Mouse (Mus musculus) lung, postnatal 0 days (tissue): ENCODE data around the gene C2cd4a. TPM values are rescaled to one million over a fixed set of nuclear protein-coding genes. Genes with fewer than 3 reads are reported as not detected.

ENCODE experiments used
- ATAC-seq: fragments of 200-750 bp; cut with Nextera tagmentation; 2 replicates; pipeline ENCODE4 v1.8.0; 2017; ENCODE audit warnings: moderate library complexity
- DNase-seq: peaks from one replicate; pipeline ENCODE4 v3.0.0-alpha.2; 2016; ENCODE audit warnings: low spot score
- H3K27ac ChIP-seq: fragments of 300-500 bp; sonication (generic); 2 replicates; pipeline ENCODE4 v1.5.1; 2014; ENCODE audit warnings: antibody characterized with exemption, mild to moderate bottlenecking, low read length, mixed read lengths
- H3K27me3 ChIP-seq: fragments of 300-500 bp; sonication (generic); replicated peaks from 2 replicates; pipeline ENCODE4 v1.6.1; 2014; ENCODE audit warnings: low read length, mixed read lengths; ENCODE audit not compliant: insufficient read depth
- H3K36me3 ChIP-seq: fragments of 300-500 bp; sonication (generic); 2 replicates; pipeline ENCODE4 v1.6.1; 2014; ENCODE audit warnings: low read length, mixed read lengths; ENCODE audit not compliant: insufficient read depth
- H3K4me1 ChIP-seq: fragments of 300-500 bp; sonication (generic); 2 replicates; pipeline ENCODE4 v1.6.1; 2014; ENCODE audit warnings: antibody characterized with exemption, low read depth, low read length, mixed read lengths; ENCODE audit not compliant: insufficient read depth
- H3K4me2 ChIP-seq: fragments of 300-500 bp; sonication (generic); replicated peaks from 2 replicates; pipeline ENCODE4 v1.6.1; 2014; ENCODE audit warnings: low read depth, mild to moderate bottlenecking, low read length, moderate library complexity, mixed read lengths
- H3K4me3 ChIP-seq: fragments of 300-500 bp; sonication (generic); 2 replicates; pipeline ENCODE4 v1.5.1; 2014; ENCODE audit warnings: low read depth, low read length
- H3K9ac ChIP-seq: fragments of 300-500 bp; sonication (generic); replicated peaks from 2 replicates; pipeline ENCODE4 v1.6.1; 2014; ENCODE audit warnings: low read depth, mild to moderate bottlenecking
- H3K9me3 ChIP-seq: fragments of 300-500 bp; sonication (generic); 2 replicates; pipeline ENCODE4 v1.6.1; 2016; ENCODE audit warnings: low read length, mixed read lengths
- CTCF ChIP-seq: IDR thresholded peaks from 2 replicates; pipeline ENCODE4 v1.5.1; 2016; ENCODE audit warnings: antibody characterized with exemption, mild to moderate bottlenecking
- EP300 ChIP-seq: IDR thresholded peaks from 2 replicates; pipeline ENCODE4 v1.6.1; 2016; ENCODE audit warnings: antibody characterized with exemption, mild to moderate bottlenecking, control low read depth
- WGBS: fragments of 180-500 bp; shearing (Covaris S2); extraction: QIAGEN DNeasy Blood & Tissue Kit; methylation state at CpG from one replicate; pipeline ENCODE4 v1.1.7; 2014; 5-methylcytosine and 5-hydroxymethylcytosine counted together
- polyA plus RNA-seq: library from polyadenylated mRNA; unstranded; fragments of >200 nt; fragmentation: Nextera tagmentation; extraction: Ambion mirVana; gene quantifications from 2 replicates; pipeline ENCODE4 v1.2.1, GENCODE M21; 2015

The C2cd4a gene
- 0.47 and 0.54 TPM in 2 replicates for polyA plus RNA-seq

GRCm38 (mm10) chr9:67832046-67832605 lies at the start of gene C2cd4a:
Gene C2cd4a, minus strand, starts transcription at chr9:67832330.
- no peak for ATAC-seq
- Histone ChIP-seq H3K9me3 (no peaks in the 10 kb centered on the region), H3K4me2 (peak within 1 kb of the TSS; percentile 88), H3K4me1 (peaks cover 7% of the 10 kb centered on the region; the same call in 1 of the 2 replicates), H3K4me3 (peak within 1 kb of the TSS; percentile 50), H3K9ac (no peak within 1 kb of the TSS), H3K36me3 (no peaks in the 10 kb centered on the region), H3K27ac (no peak within 1 kb of the TSS), H3K27me3 (0 out of 2 replicates have a peak, but pooled peaks cover 14% of the 10 kb centered on the region)
- DNase-seq = peak; percentile 48
- TF ChIP-seq CTCF (no peak), EP300 (no peak)
- WGBS = 1% methylated on average over 20 of the region's 20 CpGs

DNA sequence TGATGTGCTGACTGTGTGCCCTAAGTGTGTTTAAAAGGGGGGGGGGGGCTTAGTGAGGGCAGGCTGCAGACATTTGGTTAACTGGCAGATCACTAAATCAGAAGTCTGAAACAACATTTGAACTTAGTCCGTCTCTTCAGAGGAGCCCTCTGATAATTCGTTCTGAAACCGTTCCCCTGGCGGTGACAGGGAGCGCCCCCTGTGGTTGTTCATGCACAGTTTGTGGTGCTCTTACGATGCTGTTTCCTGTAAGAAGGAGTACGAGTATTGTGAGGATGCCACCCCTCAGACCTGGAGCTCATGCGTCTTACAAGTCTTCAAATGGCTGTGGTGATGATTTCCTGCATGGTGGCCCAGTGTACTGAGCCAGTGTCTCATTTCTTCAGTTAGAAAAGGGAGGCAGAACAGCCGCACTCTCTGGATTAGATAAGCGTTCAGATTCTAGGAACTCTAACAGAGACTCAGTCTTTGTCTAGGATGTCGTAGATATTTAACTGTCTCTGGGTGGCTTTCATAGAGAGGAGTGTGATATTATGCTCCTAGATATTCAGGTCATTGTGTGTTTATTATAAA lies 46.2 kb upstream of the C2cd4a start:
- Histone ChIP-seq H3K4me3 (no peak overlapping the region), H3K27me3 (no peaks in the 10 kb centered on the region), H3K36me3 (peaks cover 11% of the 10 kb centered on the region; the same call in 1 of the 2 replicates), H3K9ac (no peak overlapping the region), H3K27ac (no peak overlapping the region), H3K9me3 (no peaks in the 10 kb centered on the region), H3K4me1 (no peaks in the 10 kb centered on the region), H3K4me2 (no peak overlapping the region)
- ATAC-seq (no peak), DNase-seq (no peak)
- no peak for TF ChIP-seq EP300
- TF ChIP-seq CTCF = no peak; the same call in 1 of the 2 replicates
- WGBS = 92% methylated on average over 11 of the region's 11 CpGs

- H3K27me3 ChIP-seq = no peaks in the 10 kb centered on the region
- DNase-seq (no peak), ATAC-seq (no peak)
- peaks cover 11% of the 10 kb centered on the region; the same call in 1 of the 2 replicates for H3K36me3 ChIP-seq
- H3K27ac ChIP-seq = no peak overlapping the region
- H3K4me2 ChIP-seq = no peak overlapping the region
- H3K4me1 ChIP-seq = no peaks in the 10 kb centered on the region
- TF ChIP-seq CTCF = no peak
- no peak for TF ChIP-seq EP300
- no peak overlapping the region for H3K9ac ChIP-seq
- H3K9me3 ChIP-seq = no peaks in the 10 kb centered on the region
- no peak overlapping the region for H3K4me3 ChIP-seq
- 67% methylated on average over 14 of the region's 14 CpGs for WGBS
Measured at GRCm38 (mm10) chr9:67877081-67877718, 45.1 kb upstream of the C2cd4a start.

GRCm38 (mm10) chr9:67875337-67875736 lies 43.2 kb upstream of the C2cd4a start:
- DNase-seq (peak; percentile 76), ATAC-seq (peak; percentile 28; the same call in 1 of the 2 replicates)
- Histone ChIP-seq H3K4me1 (no peaks in the 10 kb centered on the region), H3K9ac (no peak overlapping the region), H3K27me3 (no peaks in the 10 kb centered on the region), H3K4me2 (no peak overlapping the region), H3K36me3 (no peaks in the 10 kb centered on the region; the same call in 1 of the 2 replicates), H3K4me3 (no peak overlapping the region), H3K27ac (no peak overlapping the region), H3K9me3 (no peaks in the 10 kb centered on the region)
- TF ChIP-seq CTCF = peak; percentile 87
- no peak for TF ChIP-seq EP300
- WGBS = 33% methylated on average over 2 of the region's 2 CpGs

DNA sequence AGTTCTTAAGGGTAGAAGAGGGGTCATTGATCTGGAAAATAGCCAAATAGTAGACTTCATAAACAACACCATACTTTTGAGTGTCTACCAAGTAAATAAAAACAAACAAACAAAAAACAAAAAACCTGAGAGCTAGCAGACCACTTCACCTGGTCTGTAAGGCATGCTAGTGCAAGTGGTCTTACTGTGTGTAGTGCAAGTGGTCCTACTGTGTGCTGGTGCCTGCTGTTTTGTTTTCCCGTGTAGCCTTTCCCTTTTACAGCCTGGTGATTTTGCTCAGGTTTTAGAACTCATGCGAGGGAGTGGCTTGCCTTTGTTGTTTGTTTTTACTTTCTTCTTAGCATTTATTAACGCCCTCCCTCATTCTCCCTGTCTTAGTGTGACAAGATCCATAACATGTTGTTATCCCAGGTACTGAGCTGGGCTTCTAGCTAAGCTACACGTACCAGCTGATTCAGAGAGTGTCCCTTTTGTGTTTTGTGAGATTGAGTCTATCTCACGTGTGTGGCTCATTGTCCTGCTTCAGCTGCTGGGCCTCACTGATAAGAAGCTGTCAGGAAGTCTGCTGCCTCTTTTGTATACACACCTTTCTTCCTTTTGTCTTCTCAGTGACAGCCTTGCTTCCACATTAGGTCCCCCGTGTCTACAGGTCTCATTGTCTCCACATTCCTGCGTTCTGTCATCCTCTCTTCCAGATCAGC lies 42.5 kb upstream of the C2cd4a start:
- 64% methylated on average over 7 of the region's 7 CpGs for WGBS
- H3K27ac ChIP-seq = no peak overlapping the region
- no peak overlapping the region for H3K4me2 ChIP-seq
- no peaks in the 10 kb centered on the region for H3K27me3 ChIP-seq
- H3K36me3 ChIP-seq = no peaks in the 10 kb centered on the region
- DNase-seq (no peak), ATAC-seq (no peak)
- H3K4me1 ChIP-seq = no peaks in the 10 kb centered on the region
- H3K9me3 ChIP-seq = no peaks in the 10 kb centered on the region
- TF ChIP-seq EP300 (no peak), CTCF (no peak)
- H3K9ac ChIP-seq = no peak overlapping the region
- no peak overlapping the region for H3K4me3 ChIP-seq

- DNase-seq (no peak), ATAC-seq (no peak)
- Histone ChIP-seq H3K4me2 (no peak overlapping the region), H3K4me1 (no peaks in the 10 kb centered on the region), H3K4me3 (no peak overlapping the region), H3K9me3 (no peaks in the 10 kb centered on the region), H3K9ac (no peak overlapping the region), H3K27me3 (no peaks in the 10 kb centered on the region), H3K27ac (no peak overlapping the region), H3K36me3 (no peaks in the 10 kb centered on the region)
- WGBS = 71% methylated on average over 16 of the region's 16 CpGs
- TF ChIP-seq EP300 (no peak), CTCF (no peak)
Measured at GRCm38 (mm10) chr9:67869691-67870450, 37.7 kb upstream of the C2cd4a start.
